In the genomic region with DNA sequence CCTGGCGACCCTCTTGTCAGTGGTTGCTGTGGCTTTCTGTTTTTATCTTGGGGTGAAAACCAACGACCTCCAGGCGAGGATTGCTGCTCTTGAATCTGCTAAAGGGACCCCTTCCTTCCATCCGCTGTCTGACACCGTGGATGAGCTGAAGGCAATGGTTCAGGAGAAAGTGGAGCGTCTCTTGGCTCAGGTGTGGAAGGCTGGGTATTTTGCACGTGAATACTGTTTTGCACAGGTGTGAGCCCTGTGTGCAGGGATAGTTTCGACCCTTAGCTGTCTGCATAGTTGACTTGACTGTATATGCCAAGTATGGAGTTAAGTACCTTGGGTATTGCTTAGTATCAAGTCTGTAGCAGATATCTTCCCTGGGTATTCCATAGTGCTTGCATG, we compare ENCODE assay signal across 7 mouse cellular contexts. TPM values are rescaled to one million over a fixed set of nuclear protein-coding genes. Genes with fewer than 3 reads are reported as not detected.
DNase-seq lines count a peak whose midpoint lies in the region; ATAC-seq and TF ChIP-seq lines count a peak whose summit lies in the region.

No protein-coding gene starts in this region.

- no peaks in the 10 kb centered on the region for H3K36me3 ChIP-seq in neural tube, embryonic 11.5 days (ENCODE audit: control insufficient read depth, insufficient read depth, low read length)
- no peaks in the 10 kb centered on the region for H3K36me3 ChIP-seq in forebrain, postnatal 0 days (ENCODE audit: insufficient read depth)
- no peaks in the 10 kb centered on the region for H3K36me3 ChIP-seq in liver, embryonic 12.5 days
- no peaks in the 10 kb centered on the region for H3K36me3 ChIP-seq in stomach, embryonic 16.5 days (ENCODE audit: control insufficient read depth, insufficient read depth, low read length)

- H3K27me3 ChIP-seq in neural tube, embryonic 11.5 days (ENCODE audit: control insufficient read depth, insufficient read depth, low read length): peaks cover 6% of the 10 kb centered on the region
- no peaks in the 10 kb centered on the region for H3K27me3 ChIP-seq in forebrain, postnatal 0 days (ENCODE audit: insufficient read depth, low read length)
- peaks cover 46% of the 10 kb centered on the region for H3K27me3 ChIP-seq in liver, embryonic 12.5 days (replicated peaks)
- H3K27me3 ChIP-seq in stomach, embryonic 16.5 days (ENCODE audit: control insufficient read depth, insufficient read depth, low read length): peaks cover 13% of the 10 kb centered on the region
- H3K27me3 ChIP-seq in cerebellum, adult 2 months (ENCODE audit: control insufficient read depth, insufficient read depth, low read length): no peaks in the 10 kb centered on the region

- DNase-seq in neural tube, embryonic 11.5 days (ENCODE audit: low spot score): no peak
- no peak for DNase-seq in neural tube, embryonic 10.5 days (ENCODE audit: extremely low spot score, low spot score)
- no peak for DNase-seq in forebrain, postnatal 0 days
- DNase-seq in cerebellum, adult 2 months: no peak
- DNase-seq in adrenal gland, postnatal 25 days: no peak

- H3K4me1 ChIP-seq in neural tube, embryonic 11.5 days (ENCODE audit: control insufficient read depth, insufficient read depth, low read length): no peaks in the 10 kb centered on the region
- no peaks in the 10 kb centered on the region for H3K4me1 ChIP-seq in forebrain, postnatal 0 days (ENCODE audit: insufficient read depth)
- H3K4me1 ChIP-seq in liver, embryonic 12.5 days: peaks cover 6% of the 10 kb centered on the region; the same call in 1 of the 2 replicates
- H3K4me1 ChIP-seq in stomach, embryonic 16.5 days (ENCODE audit: control insufficient read depth, insufficient read depth, low read length): peaks cover 10% of the 10 kb centered on the region; the same call in 1 of the 2 replicates
- H3K4me1 ChIP-seq in cerebellum, adult 2 months (ENCODE audit: control insufficient read depth, insufficient read depth, low read length): no peaks in the 10 kb centered on the region

- no peaks in the 10 kb centered on the region for H3K9me3 ChIP-seq in neural tube, embryonic 11.5 days (ENCODE audit: control insufficient read depth, low read length)
- H3K9me3 ChIP-seq in forebrain, postnatal 0 days (ENCODE audit: low read length): no peaks in the 10 kb centered on the region
- no peaks in the 10 kb centered on the region for H3K9me3 ChIP-seq in liver, embryonic 12.5 days (replicated peaks)
- no peaks in the 10 kb centered on the region for H3K9me3 ChIP-seq in stomach, embryonic 16.5 days (replicated peaks; ENCODE audit: control insufficient read depth, low read length)

- no peak for TF ChIP-seq POLR2A in cerebellum, adult 2 months (IDR thresholded peaks at IDR 0.05; ENCODE audit: borderline replicate concordance, insufficient read depth, low read length)

- H3K4me3 ChIP-seq in neural tube, embryonic 11.5 days (ENCODE audit: low read depth, low read length): peak overlapping the region; percentile 48
- peak overlapping the region; percentile 60 for H3K4me3 ChIP-seq in forebrain, postnatal 0 days (ENCODE audit: low read depth, low read length)
- H3K4me3 ChIP-seq in liver, embryonic 12.5 days: peak overlapping the region; percentile 55
- peak overlapping the region; percentile 67 for H3K4me3 ChIP-seq in stomach, embryonic 16.5 days (replicated peaks; ENCODE audit: low read length)
- no peak overlapping the region for H3K4me3 ChIP-seq in cerebellum, adult 2 months (replicated peaks; ENCODE audit: insufficient read depth, low read depth, low read length)

- no peak for ATAC-seq in neural tube, embryonic 11.5 days (ENCODE audit: insufficient read depth, low FRiP score, low TSS enrichment)
- ATAC-seq in forebrain, postnatal 0 days: no peak
- no peak for ATAC-seq in liver, embryonic 12.5 days
- no peak for ATAC-seq in stomach, embryonic 16.5 days (ENCODE audit: insufficient read depth, low FRiP score)

- TF ChIP-seq CTCF in forebrain, postnatal 0 days (IDR thresholded peaks at IDR 0.05; ENCODE audit: low read depth): no peak
- no peak for TF ChIP-seq CTCF in cerebellum, adult 2 months (IDR thresholded peaks at IDR 0.05; ENCODE audit: borderline replicate concordance, insufficient read depth, low read depth, low read length)

- 29% methylated on average over 8 of the region's 8 CpGs for WGBS in neural tube, embryonic 11.5 days
- WGBS in forebrain, postnatal 0 days: 28% methylated on average over 8 of the region's 8 CpGs
- WGBS in liver, embryonic 12.5 days (ENCODE audit: insufficient replicate concordance): 12% methylated on average over 8 of the region's 8 CpGs
- 17% methylated on average over 8 of the region's 8 CpGs for WGBS in stomach, embryonic 16.5 days
- WGBS in cerebellum, adult 2 months: 24% methylated on average over 8 of the region's 8 CpGs

- H3K4me2 ChIP-seq in neural tube, embryonic 11.5 days (ENCODE audit: low read depth): peak overlapping the region; percentile 93
- H3K4me2 ChIP-seq in forebrain, postnatal 0 days (ENCODE audit: low read depth): peak overlapping the region; percentile 99
- H3K4me2 ChIP-seq in liver, embryonic 12.5 days: peak overlapping the region; percentile 78
- H3K4me2 ChIP-seq in stomach, embryonic 16.5 days (ENCODE audit: low read depth, low read length): peak overlapping the region; percentile 100

- H3K9ac ChIP-seq in neural tube, embryonic 11.5 days (ENCODE audit: low read length): 0 out of 2 replicates have a peak overlapping the region, but pooled peaks have one; percentile 5
- H3K9ac ChIP-seq in forebrain, postnatal 0 days: peak overlapping the region; percentile 49; the same call in 1 of the 2 replicates
- H3K9ac ChIP-seq in liver, embryonic 12.5 days: no peak overlapping the region
- H3K9ac ChIP-seq in stomach, embryonic 16.5 days (ENCODE audit: low read length): peak overlapping the region; percentile 70; the same call in 1 of the 2 replicates

- no peak overlapping the region for H3K27ac ChIP-seq in neural tube, embryonic 11.5 days (ENCODE audit: low read depth, low read length)
- H3K27ac ChIP-seq in forebrain, postnatal 0 days (ENCODE audit: low read depth, low read length): no peak overlapping the region
- H3K27ac ChIP-seq in liver, embryonic 12.5 days: no peak overlapping the region
- no peak overlapping the region for H3K27ac ChIP-seq in stomach, embryonic 16.5 days (ENCODE audit: low read length)
- no peak overlapping the region for H3K27ac ChIP-seq in cerebellum, adult 2 months (ENCODE audit: insufficient read depth, low read length)

RNA-seq across cellular contexts. Expression of gene Col25a1, which starts 50.3 kb away (rescaled TPM):
- 7.2 and 10.0 TPM in 2 replicates for polyA plus RNA-seq in neural tube, embryonic 11.5 days (2014; fragmentation: Nextera tagmentation; extraction: Ambion mirVana)
- 17.7 and 23.7 TPM in 2 replicates for total RNA-seq in forebrain, postnatal 0 days (2014; rRNA removed)
- 2.4 and 5.7 TPM in 2 replicates for polyA plus RNA-seq in forebrain, postnatal 0 days (2015; fragmentation: Nextera tagmentation; extraction: Ambion mirVana)
- 3.7 and 4.2 TPM in 2 replicates for polyA plus RNA-seq in liver, embryonic 12.5 days (2016; fragmentation: Nextera tagmentation; extraction: Ambion mirVana)
- 4.4 and 4.6 TPM in 2 replicates for polyA plus RNA-seq in stomach, embryonic 16.5 days (2015; fragmentation: Nextera tagmentation; extraction: Ambion mirVana)
- polyA plus RNA-seq in cerebellum, adult 2 months (2012; rRNA removed): 3.5 and 3.7 TPM in 2 replicates
- 5.7 and 10.3 TPM in 2 replicates for total RNA-seq in adrenal gland, postnatal 25 days (2021)
